Mouse (Mus musculus) neural tube, embryonic 13.5 days (tissue): ENCODE results near the gene Odf3l1. TPM values are rescaled to one million over a fixed set of nuclear protein-coding genes. Genes with fewer than 3 reads are reported as not detected.

Experiments used
- ATAC-seq: fragments of 200-750 bp; cut with Nextera tagmentation; 2 replicates; pipeline ENCODE4 v1.8.0; 2017; ENCODE audit warnings: low read depth, mild to moderate bottlenecking, moderate TSS enrichment, moderate library complexity
- H3K27ac ChIP-seq: fragments of 300-500 bp; sonication (generic); replicated peaks from 2 replicates; pipeline ENCODE4 v1.5.1; 2015; ENCODE audit warnings: moderate library complexity, mild to moderate bottlenecking, inconsistent platforms
- H3K27me3 ChIP-seq: fragments of 300-500 bp; sonication (generic); 2 replicates; pipeline ENCODE4 v1.6.1; 2015; ENCODE audit warnings: mild to moderate bottlenecking, inconsistent platforms
- H3K36me3 ChIP-seq: fragments of 300-500 bp; sonication (generic); 2 replicates; pipeline ENCODE4 v1.6.1; 2015; ENCODE audit warnings: mild to moderate bottlenecking, inconsistent platforms
- H3K4me1 ChIP-seq: fragments of 300-500 bp; sonication (generic); replicated peaks from 2 replicates; pipeline ENCODE4 v1.6.1; 2015; ENCODE audit warnings: inconsistent platforms
- H3K4me2 ChIP-seq: fragments of 300-500 bp; sonication (generic); 2 replicates; pipeline ENCODE4 v1.6.1; 2015; ENCODE audit warnings: inconsistent platforms, mild to moderate bottlenecking, moderate library complexity
- H3K4me3 ChIP-seq: fragments of 300-500 bp; sonication (generic); 2 replicates; pipeline ENCODE4 v1.5.1; 2015; ENCODE audit warnings: mild to moderate bottlenecking, inconsistent platforms
- H3K9ac ChIP-seq: fragments of 300-500 bp; sonication (generic); 2 replicates; pipeline ENCODE4 v1.6.1; 2015; ENCODE audit warnings: moderate library complexity, mild to moderate bottlenecking, inconsistent platforms
- H3K9me3 ChIP-seq: fragments of 300-500 bp; sonication (generic); 2 replicates; pipeline ENCODE4 v1.6.1; 2016; ENCODE audit warnings: inconsistent platforms
- WGBS: fragments of 180-500 bp; shearing (Covaris S2); methylation state at CpG from one replicate; pipeline ENCODE4 v1.1.7; 2015; 5-methylcytosine and 5-hydroxymethylcytosine counted together
- polyA plus RNA-seq: library from polyadenylated mRNA; unstranded; fragments of >200 nt; fragmentation: Nextera tagmentation; extraction: Ambion mirVana; gene quantifications from 2 replicates; pipeline ENCODE4 v1.2.1, GENCODE M21; 2015

Gene Odf3l1
- polyA plus RNA-seq, 1 experiment from 2014 or later, result not detected

GRCm38 (mm10) chr9:56840721-56841120, 23.8 kb downstream of the Odf3l1 start:
- no peaks in the 10 kb centered on the region for H3K36me3 ChIP-seq
- peaks cover 54% of the 10 kb centered on the region for H3K4me1 ChIP-seq
- H3K9me3 ChIP-seq, result no peaks in the 10 kb centered on the region
- no peak for ATAC-seq
- H3K9ac ChIP-seq, result no peak overlapping the region
- 51% methylated on average over 5 of the region's 5 CpGs for WGBS
- H3K4me2 ChIP-seq, result no peak overlapping the region
- H3K27me3 ChIP-seq, result peaks cover 9% of the 10 kb centered on the region
- H3K27ac ChIP-seq, result no peak overlapping the region
- no peak overlapping the region for H3K4me3 ChIP-seq

- Histone ChIP-seq H3K4me3 (no peak overlapping the region), H3K36me3 (no peaks in the 10 kb centered on the region), H3K4me2 (no peak overlapping the region), H3K9me3 (no peaks in the 10 kb centered on the region), H3K9ac (no peak overlapping the region), H3K4me1 (peaks cover 29% of the 10 kb centered on the region), H3K27ac (no peak overlapping the region), H3K27me3 (peaks cover 17% of the 10 kb centered on the region)
- ATAC-seq, result no peak
- WGBS, result 85% methylated on average over 5 of the region's 5 CpGs
Observed at GRCm38 (mm10) chr9:56835152-56835551, 29.3 kb downstream of the Odf3l1 start.

- Histone ChIP-seq H3K27me3 (peaks cover 10% of the 10 kb centered on the region), H3K9ac (0 out of 2 replicates have a peak overlapping the region, but pooled peaks have one; percentile 8), H3K4me3 (no peak overlapping the region), H3K9me3 (no peaks in the 10 kb centered on the region), H3K4me1 (peaks cover 45% of the 10 kb centered on the region), H3K4me2 (no peak overlapping the region), H3K36me3 (no peaks in the 10 kb centered on the region), H3K27ac (no peak overlapping the region)
- WGBS, result 39% methylated on average over 6 of the region's 6 CpGs
- ATAC-seq, result no peak
Observed at GRCm38 (mm10) chr9:56832900-56833299, 31.6 kb downstream of the Odf3l1 start.

- 91% methylated on average over 3 of the region's 3 CpGs for WGBS
Observed at GRCm38 (mm10) chr9:56831904-56832303, 32.6 kb downstream of the Odf3l1 start.

GRCm38 (mm10) chr9:56830162-56830561, 34.3 kb downstream of the Odf3l1 start:
- ATAC-seq, result no peak
- peak overlapping the region; percentile 69 for H3K27ac ChIP-seq
- WGBS, result 14% methylated on average over 4 of the region's 4 CpGs

More at GRCm38 (mm10) chr9:56831904-56832303, 32.6 kb downstream of the Odf3l1 start:
- Histone ChIP-seq H3K9me3 (no peaks in the 10 kb centered on the region), H3K9ac (no peak overlapping the region), H3K36me3 (no peaks in the 10 kb centered on the region), H3K4me3 (no peak overlapping the region), H3K27me3 (peaks cover 12% of the 10 kb centered on the region), H3K4me1 (peaks cover 46% of the 10 kb centered on the region), H3K27ac (no peak overlapping the region), H3K4me2 (no peak overlapping the region)
- no peak for ATAC-seq

GRCm38 (mm10) chr9:56828841-56829240, 35.6 kb downstream of the Odf3l1 start:
- H3K4me2 ChIP-seq, result no peak overlapping the region
- H3K4me3 ChIP-seq, result no peak overlapping the region
- no peaks in the 10 kb centered on the region for H3K36me3 ChIP-seq
- H3K4me1 ChIP-seq, result peaks cover 68% of the 10 kb centered on the region
- no peaks in the 10 kb centered on the region for H3K9me3 ChIP-seq
- no peak for ATAC-seq
- no peak overlapping the region for H3K27ac ChIP-seq
- WGBS, result 71% methylated on average over 6 of the region's 6 CpGs
- peaks cover 17% of the 10 kb centered on the region for H3K27me3 ChIP-seq
- no peak overlapping the region for H3K9ac ChIP-seq

More at GRCm38 (mm10) chr9:56830162-56830561, 34.3 kb downstream of the Odf3l1 start:
- Histone ChIP-seq H3K4me3 (no peak overlapping the region), H3K4me1 (peaks cover 58% of the 10 kb centered on the region), H3K9me3 (no peaks in the 10 kb centered on the region), H3K36me3 (no peaks in the 10 kb centered on the region), H3K4me2 (no peak overlapping the region), H3K9ac (no peak overlapping the region), H3K27me3 (peaks cover 17% of the 10 kb centered on the region)

- WGBS, result 29% methylated on average over 9 of the region's 9 CpGs
- Histone ChIP-seq H3K9me3 (no peaks in the 10 kb centered on the region), H3K9ac (no peak overlapping the region), H3K4me2 (no peak overlapping the region), H3K36me3 (no peaks in the 10 kb centered on the region), H3K4me3 (no peak overlapping the region), H3K4me1 (peaks cover 61% of the 10 kb centered on the region), H3K27ac (no peak overlapping the region), H3K27me3 (peaks cover 14% of the 10 kb centered on the region)
- ATAC-seq, result no peak
Observed at GRCm38 (mm10) chr9:56828146-56828545, 36.3 kb downstream of the Odf3l1 start.

- ATAC-seq, result peak; percentile 71
- Histone ChIP-seq H3K4me1 (peaks cover 50% of the 10 kb centered on the region), H3K27me3 (peaks cover 9% of the 10 kb centered on the region), H3K4me3 (peak overlapping the region; percentile 17), H3K9me3 (no peaks in the 10 kb centered on the region), H3K4me2 (peak overlapping the region; percentile 52), H3K36me3 (no peaks in the 10 kb centered on the region), H3K9ac (peak overlapping the region; percentile 56), H3K27ac (peak overlapping the region; percentile 68)
- 6% methylated on average over 21 of the region's 21 CpGs for WGBS
Observed at GRCm38 (mm10) chr9:56825476-56826213, 38.8 kb downstream of the Odf3l1 start.

- H3K9me3 ChIP-seq, result no peaks in the 10 kb centered on the region
- 3% methylated on average over 3 of the region's 3 CpGs for WGBS
Observed at GRCm38 (mm10) chr9:56824900-56825299, 39.6 kb downstream of the Odf3l1 start.

GRCm38 (mm10) chr9:56810916-56811315, 53.6 kb downstream of the Odf3l1 start:
- no peak overlapping the region for H3K9ac ChIP-seq
- no peak for ATAC-seq
- no peak overlapping the region for H3K4me2 ChIP-seq
- no peaks in the 10 kb centered on the region for H3K36me3 ChIP-seq
- H3K27me3 ChIP-seq, result peaks cover 9% of the 10 kb centered on the region
- H3K27ac ChIP-seq, result no peak overlapping the region
- H3K9me3 ChIP-seq, result peaks cover 5% of the 10 kb centered on the region; the same call in 1 of the 2 replicates
- H3K4me1 ChIP-seq, result no peaks in the 10 kb centered on the region
- H3K4me3 ChIP-seq, result no peak overlapping the region
- 81% methylated on average over 1 of the region's 1 CpGs for WGBS

More at GRCm38 (mm10) chr9:56824900-56825299, 39.6 kb downstream of the Odf3l1 start:
- Histone ChIP-seq H3K4me1 (peaks cover 43% of the 10 kb centered on the region), H3K36me3 (no peaks in the 10 kb centered on the region), H3K27ac (peak overlapping the region; percentile 68; the same call in 1 of the 2 replicates), H3K4me3 (no peak overlapping the region), H3K9ac (no peak overlapping the region), H3K27me3 (peaks cover 9% of the 10 kb centered on the region), H3K4me2 (peak overlapping the region; percentile 52; the same call in 1 of the 2 replicates)
- ATAC-seq, result peak; percentile 36; the same call in 1 of the 2 replicates

GRCm38 (mm10) chr9:56807990-56808389, 56.5 kb downstream of the Odf3l1 start:
- Histone ChIP-seq H3K4me1 (no peaks in the 10 kb centered on the region), H3K4me3 (no peak overlapping the region), H3K9ac (no peak overlapping the region), H3K36me3 (no peaks in the 10 kb centered on the region), H3K4me2 (no peak overlapping the region), H3K27me3 (peaks cover 4% of the 10 kb centered on the region), H3K9me3 (peaks cover 5% of the 10 kb centered on the region; the same call in 1 of the 2 replicates), H3K27ac (no peak overlapping the region)
- ATAC-seq, result no peak
- 86% methylated on average over 6 of the region's 6 CpGs for WGBS

GRCm38 (mm10) chr9:56803146-56803545, 61.3 kb downstream of the Odf3l1 start:
- 0 out of 2 replicates have a peak, but pooled peaks cover 3% of the 10 kb centered on the region for H3K4me1 ChIP-seq
- H3K27me3 ChIP-seq, result peaks cover 26% of the 10 kb centered on the region
- no peak overlapping the region for H3K4me2 ChIP-seq
- no peak overlapping the region for H3K4me3 ChIP-seq
- H3K36me3 ChIP-seq, result no peaks in the 10 kb centered on the region
- no peak for ATAC-seq
- H3K9ac ChIP-seq, result no peak overlapping the region
- WGBS, result 80% methylated on average over 7 of the region's 7 CpGs
- H3K27ac ChIP-seq, result no peak overlapping the region
- H3K9me3 ChIP-seq, result no peaks in the 10 kb centered on the region
